Mouse (Mus musculus) retina, embryonic 14.5 days (tissue): ENCODE results near the gene Ddx1.
"Not testable (repeated sequence)": the region's sequence is repeated elsewhere in the genome, so short reads cannot be mapped to it uniquely, and the experiment has no call there.

Experiments used
- DNase-seq: peaks from one replicate; pipeline ENCODE4 v3.0.0-alpha.2; 2015; ENCODE audit warnings: low spot score

Gene Ddx1

DNA sequence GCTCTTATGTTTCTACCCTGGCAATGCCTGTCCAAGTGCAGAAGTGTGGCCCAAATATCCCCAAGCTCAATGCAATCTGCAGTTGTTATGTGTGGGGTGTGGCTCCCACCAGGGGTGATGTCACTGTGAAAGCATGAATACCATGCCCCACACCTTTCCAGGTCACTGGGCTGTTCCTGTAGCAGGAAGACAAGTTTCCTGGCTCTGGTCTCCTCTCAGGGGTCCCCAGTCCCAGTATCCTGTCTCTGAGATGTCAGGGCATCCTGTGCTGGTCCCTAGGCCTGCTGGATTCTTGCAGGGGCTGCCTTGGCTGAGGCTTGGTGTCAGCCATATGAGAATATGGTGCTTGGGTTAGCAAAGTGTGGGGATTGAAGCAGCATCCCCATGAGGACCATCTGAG lies 46.7 kb downstream of the Ddx1 start:
- DNase-seq: no peak

GRCm38 (mm10) chr12:13200576-13200975 lies 48.4 kb downstream of the Ddx1 start:
- DNase-seq: no peak

- DNase-seq: no peak
These were observed 49.4 kb downstream of the Ddx1 start for GRCm38 (mm10) chr12:13199338-13200301.

DNA sequence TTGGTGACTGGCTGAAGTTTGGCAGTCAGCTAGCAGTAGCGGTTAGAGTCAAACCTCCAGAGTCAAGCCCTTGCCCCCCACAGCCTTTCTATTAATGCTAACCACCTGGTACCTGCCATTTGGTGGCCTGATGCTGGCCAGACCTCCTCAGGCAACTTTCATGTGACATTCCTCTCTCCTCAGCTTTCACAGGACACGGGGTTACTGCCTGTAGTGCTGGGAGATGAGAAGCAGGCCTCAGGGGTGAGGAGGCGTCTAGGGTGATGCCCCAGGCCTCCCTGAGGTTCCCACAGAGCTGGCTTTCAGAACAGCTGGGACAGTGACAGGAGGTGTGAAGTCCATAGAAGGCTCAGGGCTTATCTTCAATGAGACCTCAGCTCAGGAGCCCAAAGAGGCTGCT lies 50.9 kb downstream of the Ddx1 start:
- DNase-seq: no peak

- no peak for DNase-seq
These were observed 52.9 kb downstream of the Ddx1 start for GRCm38 (mm10) chr12:13196146-13196545.

DNA sequence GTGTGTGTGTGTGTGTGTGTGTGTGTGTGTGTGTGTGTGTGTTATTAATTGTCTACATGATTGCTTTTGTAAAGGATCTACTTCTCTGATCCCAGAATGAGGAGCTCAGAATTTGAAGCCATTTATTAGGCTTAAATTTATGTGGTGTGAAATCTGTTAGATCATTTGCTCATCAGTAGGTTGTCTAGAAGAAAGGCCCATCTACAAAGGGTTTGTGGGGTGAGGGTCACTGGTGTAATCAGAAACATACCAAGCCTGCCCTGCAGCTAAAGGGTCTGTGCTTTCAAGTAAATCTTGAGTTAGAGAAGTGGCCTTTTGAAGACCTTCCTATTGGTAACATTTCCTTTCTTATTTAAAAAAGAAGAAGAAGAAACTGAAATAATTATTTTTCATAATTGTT lies 53.5 kb downstream of the Ddx1 start:
- no peak for DNase-seq

DNA sequence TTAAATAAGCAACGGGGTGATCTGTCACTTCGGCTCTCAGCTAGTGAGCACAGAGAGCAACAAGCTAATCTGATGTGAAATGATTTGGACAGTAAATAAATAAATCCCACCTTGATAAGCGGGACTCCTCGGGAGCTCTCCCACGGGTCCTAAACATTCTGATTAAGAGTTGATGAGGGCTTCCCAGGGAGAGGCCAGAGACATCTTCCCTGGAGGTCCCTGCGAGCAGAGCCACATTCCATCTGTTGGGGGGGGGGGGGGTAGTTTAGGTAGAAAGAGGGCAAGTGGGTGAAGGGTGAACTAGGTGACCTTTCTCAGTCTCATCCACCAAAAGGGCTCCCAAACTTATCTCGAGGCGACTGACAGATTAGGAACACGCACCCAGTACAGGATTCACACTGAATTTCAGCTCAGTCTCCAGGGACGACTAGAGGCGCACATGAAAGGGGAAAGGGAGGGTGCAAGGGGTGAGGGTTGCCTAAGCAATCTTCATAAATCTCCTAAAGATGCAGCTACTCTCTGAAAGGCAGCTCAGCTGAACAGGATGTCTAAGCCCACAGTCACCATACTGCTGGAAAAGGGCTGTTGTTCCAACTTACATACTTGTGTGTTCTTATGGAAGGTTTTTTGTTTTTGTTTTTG lies 60.8 kb downstream of the Ddx1 start:
- DNase-seq: peak; percentile 44

DNA sequence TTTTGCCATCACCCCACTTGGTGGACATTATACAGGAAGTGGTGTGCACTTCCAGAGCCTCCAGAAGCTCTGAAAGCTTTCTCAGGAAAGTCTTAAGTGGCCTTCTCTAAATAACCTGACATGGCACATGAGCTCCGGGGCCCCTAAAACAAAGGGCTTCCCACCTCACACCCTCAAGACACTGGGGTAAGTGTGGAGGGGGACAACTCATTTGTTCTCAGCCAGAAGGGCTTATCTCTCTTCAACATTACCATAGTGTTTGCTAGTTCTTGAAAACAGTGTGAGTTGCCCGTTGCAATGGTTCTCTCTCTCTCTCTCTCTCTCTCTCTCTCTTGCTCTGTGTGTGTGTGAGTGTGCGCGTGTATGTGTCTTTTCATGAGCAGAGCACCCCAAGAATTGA lies 62.8 kb downstream of the Ddx1 start:
- no peak for DNase-seq

DNA sequence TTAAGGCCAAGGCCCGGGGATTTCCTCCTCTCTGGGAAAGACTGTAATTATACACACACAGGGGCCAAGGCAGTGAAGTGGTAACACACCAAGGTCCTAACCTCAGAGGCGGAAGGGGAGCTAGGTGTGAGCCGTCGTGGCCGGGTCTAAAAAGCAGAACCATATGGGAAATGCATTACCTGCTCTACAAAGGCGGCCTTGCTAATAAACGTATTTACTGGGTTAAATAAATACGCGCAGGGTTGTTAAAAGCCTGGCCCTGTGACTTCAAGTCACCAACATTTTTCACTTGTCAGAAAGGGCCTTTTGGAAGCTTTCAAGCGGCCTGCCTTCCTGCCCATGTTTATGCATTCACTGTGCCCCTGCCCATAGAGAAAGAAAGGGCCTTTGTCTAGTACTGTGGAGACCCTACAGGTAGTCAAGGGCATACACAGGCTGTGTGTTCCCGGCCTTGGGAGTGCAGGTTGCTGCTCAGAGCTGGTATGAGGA lies 64.1 kb downstream of the Ddx1 start:
- no peak for DNase-seq

DNA sequence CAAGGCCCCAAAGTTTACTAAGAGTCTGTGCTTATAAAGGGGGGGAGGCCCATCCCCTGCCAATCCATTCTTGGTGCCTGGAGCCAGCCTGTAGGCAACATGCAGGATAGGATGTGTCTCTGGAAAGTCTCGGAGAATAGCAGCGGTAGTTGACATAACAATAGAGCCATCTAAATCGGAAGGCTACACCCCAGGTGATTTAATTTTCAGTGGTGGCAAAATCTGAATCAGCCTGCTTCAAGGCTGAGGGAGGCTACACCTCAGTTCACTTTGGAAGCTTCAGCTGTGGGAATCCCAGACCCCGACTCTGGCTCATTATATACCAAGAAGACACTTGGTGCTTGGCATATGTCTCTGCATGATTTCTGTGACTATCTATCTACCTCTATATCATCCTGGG lies 64.9 kb downstream of the Ddx1 start:
- DNase-seq: not testable (repeated sequence)

DNA sequence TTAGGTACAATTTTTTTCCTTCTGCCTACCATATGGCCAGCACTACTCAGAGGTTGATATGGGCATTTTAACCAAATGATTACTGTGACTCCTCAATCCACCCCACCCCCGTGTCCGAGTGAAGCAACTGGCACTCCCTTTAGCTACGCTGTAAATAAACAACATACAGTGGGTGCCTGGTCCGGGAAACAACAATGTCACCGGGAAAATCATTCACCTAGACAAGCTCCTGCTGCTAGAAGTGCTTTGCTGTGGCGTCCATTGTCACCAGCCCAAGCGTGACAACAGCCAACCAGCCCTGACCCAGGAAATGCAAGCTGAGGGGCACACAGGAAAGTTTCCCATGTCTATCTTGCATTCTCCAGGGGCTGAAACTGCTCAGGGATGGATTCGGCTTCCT lies 66.8 kb downstream of the Ddx1 start:
- no peak for DNase-seq

- no peak for DNase-seq
These were observed 67.3 kb downstream of the Ddx1 start for GRCm38 (mm10) chr12:13181721-13182120.

GRCm38 (mm10) chr12:13180715-13181335 lies 68.2 kb downstream of the Ddx1 start:
- peak; percentile 75 for DNase-seq

DNA sequence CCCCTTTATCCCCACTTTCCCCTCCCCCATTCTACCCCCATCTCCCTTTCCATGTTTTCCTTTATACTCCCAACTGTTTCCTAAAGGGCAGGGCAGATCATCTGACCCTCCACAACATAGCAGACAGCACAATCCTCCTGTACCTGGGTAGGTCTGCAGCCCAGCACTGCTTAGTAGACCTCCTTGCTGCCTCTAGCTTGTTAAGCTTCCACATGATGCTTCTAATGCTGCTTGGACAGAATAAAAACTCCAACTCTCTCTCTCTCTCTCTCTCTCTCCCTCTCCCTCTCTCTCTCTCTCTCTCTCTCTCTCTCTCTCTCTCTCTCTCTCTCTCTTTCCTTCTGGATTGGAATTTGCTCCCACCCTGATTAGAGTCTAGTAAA lies 68.7 kb downstream of the Ddx1 start:
- no peak for DNase-seq

DNA sequence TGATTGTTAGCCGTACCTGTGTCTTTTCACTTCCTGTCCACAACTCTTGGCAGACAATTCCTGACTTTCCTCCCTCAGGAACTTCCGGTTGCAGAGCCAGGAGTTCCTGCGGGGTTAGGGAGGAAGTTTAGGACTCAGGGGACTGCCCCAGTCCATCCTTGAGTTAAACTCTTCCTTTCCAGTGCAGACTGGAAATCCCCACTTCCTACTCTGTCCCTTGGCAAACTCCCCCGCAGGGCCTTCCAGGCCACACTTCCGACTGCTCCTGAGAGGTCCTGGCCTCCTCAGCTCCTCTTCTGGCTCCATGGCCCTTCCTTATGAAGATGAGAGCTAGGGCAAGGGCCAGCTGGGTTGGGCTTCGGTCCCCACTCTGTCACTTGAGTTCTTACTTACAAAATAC lies 71.4 kb downstream of the Ddx1 start:
- no peak for DNase-seq

DNA sequence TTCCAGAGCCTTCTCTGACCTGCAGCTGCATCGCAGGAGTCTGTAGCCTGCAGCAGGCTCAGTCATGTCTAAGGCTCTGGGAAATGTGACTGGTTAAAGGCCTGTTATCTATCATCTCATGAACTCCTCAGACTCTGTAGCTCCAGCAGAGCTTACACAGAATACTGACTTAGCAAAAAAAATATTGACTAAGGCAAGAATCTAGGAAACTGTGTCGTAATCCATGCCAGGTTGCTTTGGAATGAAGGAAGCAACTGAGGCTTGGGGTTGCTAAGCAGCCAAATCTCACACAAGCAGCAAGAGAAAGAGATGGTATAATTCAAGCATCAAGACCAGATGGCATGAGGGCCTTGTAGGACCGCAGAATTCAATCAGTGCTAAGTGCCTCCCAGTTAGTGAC lies 72.1 kb downstream of the Ddx1 start:
- no peak for DNase-seq

DNA sequence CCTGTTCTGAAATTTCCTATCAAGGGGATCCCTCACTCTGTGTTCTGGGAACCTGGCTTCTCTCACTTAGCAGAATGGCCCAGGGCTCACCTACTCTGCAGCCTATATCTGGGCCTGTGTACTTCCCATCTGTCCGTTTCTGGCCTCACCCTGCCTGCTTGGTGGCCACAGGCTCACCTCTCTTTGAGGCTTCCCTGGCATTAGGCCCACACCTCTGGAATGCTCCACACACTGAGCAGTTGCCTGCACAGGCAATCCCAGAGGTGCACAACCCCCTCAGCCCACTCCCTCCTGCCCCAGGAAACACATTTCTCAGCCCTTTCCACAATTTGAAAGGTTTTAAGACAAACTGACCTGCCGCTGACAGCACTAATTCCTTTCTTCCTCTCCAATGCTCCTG lies 72.9 kb downstream of the Ddx1 start:
- peak; percentile 11 for DNase-seq

DNA sequence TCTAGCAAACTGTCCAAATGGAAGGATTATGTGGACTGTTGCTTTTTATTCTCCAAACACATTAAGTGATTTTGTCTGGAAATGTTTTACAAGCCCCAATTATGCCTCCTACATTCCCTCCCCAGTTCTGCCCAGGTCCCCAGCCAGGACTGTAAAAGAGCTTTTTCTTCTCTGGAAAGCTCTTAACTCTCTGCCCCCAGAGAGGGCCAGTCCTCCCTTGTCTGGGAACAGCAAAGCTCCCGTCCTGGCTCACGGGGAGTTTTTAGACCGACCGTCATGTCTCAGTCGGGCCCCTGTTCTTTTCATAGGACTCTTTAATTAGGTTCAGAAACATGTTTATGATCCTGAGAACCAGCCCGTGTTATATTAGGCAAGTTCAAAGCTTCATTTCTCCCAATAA lies 75.0 kb downstream of the Ddx1 start:
- no peak for DNase-seq

DNA sequence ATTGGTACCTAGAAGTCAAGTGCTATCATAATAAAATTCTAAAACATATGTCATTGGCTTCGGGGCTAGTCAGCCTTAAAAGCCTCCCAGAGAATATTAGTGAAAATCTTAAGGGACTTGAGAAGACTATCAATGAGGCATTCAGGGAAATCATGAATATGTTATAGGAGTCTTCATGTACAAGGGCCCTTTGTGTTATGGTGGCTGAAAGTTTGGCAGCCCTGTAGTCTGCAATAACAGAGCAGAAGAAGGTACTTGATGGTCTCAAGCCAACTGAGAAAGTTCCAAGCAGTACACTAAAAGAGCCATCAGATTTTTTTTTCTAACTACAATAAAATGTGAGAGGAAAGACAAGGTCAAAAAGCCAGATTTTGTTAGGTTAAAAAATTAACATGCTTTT lies 80.9 kb downstream of the Ddx1 start:
- DNase-seq: no peak

- DNase-seq: no peak
These were observed 81.9 kb downstream of the Ddx1 start for GRCm38 (mm10) chr12:13167116-13167515.
